Mouse (Mus musculus): ENCODE data around the gene Mrgprd.

The Mrgprd gene

DNA sequence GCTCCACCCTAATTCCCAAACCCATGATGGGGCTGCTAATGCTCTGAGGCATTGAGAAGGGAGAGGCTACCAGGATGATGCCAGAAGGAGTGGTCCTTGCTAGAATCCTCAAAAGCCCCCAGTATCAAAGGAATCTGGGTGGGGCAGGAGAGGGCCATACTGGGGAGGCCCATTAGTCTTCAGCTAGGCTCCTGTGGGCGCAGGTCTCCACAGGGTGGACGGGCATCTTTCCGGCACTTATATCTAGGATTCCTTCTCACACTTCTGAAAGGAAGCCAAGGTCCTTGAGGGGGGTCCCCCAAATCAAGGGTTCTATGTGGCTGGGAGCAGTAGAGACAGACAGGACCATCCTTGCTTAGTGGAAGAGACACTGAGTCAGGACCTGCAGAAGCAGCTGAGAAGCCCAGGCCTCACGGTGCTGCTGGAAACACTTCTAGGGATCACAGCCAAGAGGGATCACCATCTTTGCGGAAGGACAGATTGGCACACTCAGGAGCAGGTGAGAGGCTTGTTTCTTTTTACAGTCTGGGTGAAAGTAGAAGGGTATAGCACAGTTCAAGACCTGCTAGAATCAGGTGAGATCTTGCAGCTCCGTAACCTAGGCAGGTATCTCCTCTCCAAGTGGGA is at the start of gene Mrgprd:
Mrgprd (plus strand) TSS at position 51 of the 627 bp plus-strand sequence.
- DNase-seq, result no peak

- peak in 1 of 2 experiments; percentile 14 for DNase-seq
These were observed 48.6 kb upstream of the Mrgprd start for GRCm38 (mm10) chr7:145266011-145266410.

DNA sequence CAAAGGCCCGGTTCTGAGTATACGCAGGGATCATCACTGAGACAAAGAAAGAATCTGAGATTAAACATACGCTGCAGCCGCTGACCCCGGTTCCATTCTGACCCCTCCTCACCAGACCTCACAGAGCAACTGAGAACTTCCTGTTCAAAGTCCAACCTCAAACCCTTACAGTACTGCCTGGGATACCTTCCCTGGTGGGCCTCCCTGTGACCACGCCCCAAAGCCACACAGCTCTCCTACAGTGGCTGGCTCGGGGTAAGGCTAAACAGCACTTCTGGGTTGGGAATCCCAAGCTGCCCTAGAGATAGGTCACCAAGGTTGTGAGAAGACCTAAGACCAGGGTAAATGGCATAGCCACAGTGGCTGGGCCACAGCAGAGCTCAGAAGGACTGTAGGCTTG is 45.7 kb upstream of the Mrgprd start:
- DNase-seq, result no peak

- DNase-seq, result no peak
These were observed 43.7 kb upstream of the Mrgprd start for GRCm38 (mm10) chr7:145270955-145271354.

- DNase-seq, result no peak
These were observed 39.1 kb upstream of the Mrgprd start for GRCm38 (mm10) chr7:145275488-145275887.

GRCm38 (mm10) chr7:145281396-145281795 is 33.2 kb upstream of the Mrgprd start:
- DNase-seq, result no peak

DNA sequence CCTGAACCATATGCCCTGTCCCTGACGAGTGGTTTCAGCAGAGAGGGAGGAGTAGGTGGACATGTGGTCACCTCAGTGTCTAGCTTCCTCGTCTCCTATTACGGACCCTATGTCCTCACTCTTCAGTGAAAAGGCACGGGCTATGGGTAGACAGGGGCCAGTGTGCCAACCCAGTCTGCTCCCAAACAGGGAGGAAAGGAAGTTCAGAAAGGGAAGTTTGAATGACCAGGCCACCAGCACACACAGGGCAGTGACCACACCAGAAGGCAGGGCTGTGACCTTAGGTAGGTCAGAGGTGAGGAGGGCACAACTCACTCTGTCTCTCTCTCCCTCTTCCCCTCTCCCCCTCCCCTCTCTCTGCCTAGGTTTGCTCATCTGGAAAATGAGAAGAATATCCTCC is 31.6 kb upstream of the Mrgprd start:
- peak; percentile 42 to 55 for DNase-seq

- peak; percentile 96 to 97 for DNase-seq
These were observed 31.0 kb upstream of the Mrgprd start, which contains the start of gene Tpcn2 for GRCm38 (mm10) chr7:145283487-145284187. Gene Tpcn2, minus strand, starts transcription at chr7:145284011.

- peak; percentile 78 to 86 for DNase-seq
These were observed 30.3 kb upstream of the Mrgprd start for GRCm38 (mm10) chr7:145284293-145284692.

DNA sequence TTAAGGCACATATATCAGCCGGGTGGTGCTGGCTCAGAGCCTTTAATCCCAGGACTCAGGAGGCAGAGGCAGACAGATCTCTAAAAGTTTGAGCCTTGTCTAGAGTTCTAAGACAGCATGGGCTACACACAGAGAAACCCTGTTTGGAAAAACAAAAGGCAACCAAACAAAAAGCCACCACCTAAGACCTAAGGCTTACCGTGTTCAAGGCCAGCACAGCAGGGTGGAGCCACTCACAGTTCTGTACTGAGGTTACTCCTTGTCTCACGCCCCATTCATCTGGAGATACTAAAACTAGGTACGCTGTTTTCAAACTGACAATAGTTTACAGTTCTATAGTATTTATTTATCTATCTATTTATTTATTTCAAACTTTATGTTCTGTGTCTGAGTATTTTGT is 29.2 kb upstream of the Mrgprd start:
- DNase-seq, result no peak

- DNase-seq, result peak in 1 of 2 experiments; percentile 40
These were observed 27.2 kb upstream of the Mrgprd start for GRCm38 (mm10) chr7:145287410-145287809.

GRCm38 (mm10) chr7:145289302-145289701 is 25.3 kb upstream of the Mrgprd start:
- DNase-seq, result peak in 1 of 2 experiments; percentile 29

DNA sequence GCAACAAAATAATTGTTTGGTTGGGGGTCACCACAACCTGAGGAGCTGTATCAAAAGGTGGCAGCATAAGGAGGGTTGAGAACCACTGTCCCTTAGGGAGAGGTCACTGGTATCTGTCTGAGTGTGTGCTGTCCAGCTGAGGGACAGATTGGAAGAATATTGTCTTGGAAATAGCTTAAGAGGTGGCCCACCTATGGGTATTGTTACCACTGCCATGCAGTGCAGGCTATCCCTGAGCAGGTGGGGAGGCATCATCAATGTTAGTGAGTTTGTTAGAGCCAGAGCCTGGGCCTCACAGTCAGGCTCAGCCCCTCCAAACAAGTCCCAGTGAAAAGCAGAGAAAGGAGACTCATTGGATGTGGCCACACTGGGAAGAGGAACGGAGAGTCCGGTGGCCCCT is 22.8 kb upstream of the Mrgprd start:
- no peak for DNase-seq

DNA sequence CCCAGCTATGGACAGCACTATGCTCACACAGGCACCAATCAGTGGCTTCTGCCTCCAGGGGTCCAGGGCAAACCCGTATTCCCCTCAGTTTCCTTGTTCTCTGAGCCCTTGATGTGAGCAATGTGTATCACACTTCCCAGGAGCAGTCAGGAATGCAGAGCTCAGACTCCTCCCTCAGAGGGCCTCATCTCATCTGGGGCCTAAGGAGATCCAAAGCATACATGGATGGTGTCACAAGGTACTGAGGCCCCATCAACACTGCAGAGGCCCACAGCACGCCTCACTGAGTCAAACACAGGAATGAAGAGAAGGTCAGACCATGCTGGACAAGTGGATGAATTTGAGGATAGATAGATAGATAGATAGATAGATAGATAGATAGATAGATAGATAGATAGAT is 21.9 kb upstream of the Mrgprd start:
- DNase-seq, result no peak

DNA sequence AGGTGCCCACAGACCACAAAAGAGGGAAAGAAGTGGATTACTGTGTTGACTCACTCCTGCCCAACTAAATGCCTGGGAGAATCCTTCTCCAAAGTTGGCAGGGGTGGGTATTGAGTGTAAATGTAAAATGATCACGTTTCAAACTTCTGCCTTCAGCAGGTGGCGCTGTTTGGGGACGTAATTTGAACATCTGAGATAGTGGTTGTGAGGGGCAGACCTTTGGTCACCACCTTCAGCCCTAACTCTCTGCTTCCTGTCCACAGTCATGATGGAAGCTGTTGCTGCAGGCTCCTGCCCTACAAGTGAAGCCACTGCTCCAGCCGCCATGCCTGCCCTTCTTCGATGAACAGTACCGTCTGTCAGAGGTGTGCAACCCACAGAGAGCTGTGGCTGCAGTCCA is 20.8 kb upstream of the Mrgprd start:
- peak in 1 of 2 experiments; percentile 34 for DNase-seq

DNA sequence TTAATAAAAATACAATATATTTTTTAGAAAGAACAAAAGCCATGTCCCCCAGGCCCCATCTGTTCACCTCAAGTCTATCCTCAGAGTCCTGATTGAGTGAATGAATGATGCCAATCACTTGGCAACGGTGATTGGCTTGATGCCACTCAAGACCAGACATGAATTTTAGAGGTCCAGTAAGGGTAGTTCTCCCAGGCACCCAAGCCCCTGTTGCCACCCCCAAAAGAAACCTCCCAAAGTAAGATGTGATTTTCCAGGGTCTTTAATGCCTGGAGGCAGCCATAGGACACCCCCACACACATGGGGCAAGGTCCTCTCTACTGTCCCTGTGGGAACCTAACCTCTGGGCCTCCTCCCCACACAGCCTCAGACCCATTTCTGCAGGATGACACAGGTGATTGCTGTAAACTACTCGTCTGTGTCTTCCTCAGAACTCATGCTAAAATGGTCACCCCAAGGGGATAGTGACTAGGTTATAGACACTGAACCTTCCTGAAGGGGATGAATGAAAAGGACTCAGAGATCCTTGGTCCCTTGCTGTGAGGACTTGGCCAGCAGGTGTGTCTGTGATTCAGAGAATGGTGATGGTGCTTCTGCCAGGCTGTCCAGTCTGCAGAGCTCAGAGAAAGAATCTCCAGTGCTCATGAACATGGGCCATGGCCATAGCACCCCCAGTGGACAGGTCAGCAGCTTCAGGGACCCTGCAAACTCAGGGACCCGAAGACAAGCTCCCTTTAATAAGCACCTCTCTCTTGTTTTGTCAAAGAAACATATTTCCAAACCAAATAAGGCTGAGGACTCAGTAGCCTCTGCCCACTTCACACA is 15.8 kb upstream of the Mrgprd start:
- DNase-seq, result peak in 1 of 2 experiments; percentile 24

- peak; percentile 44 to 61 for DNase-seq
These were observed 14.9 kb upstream of the Mrgprd start for GRCm38 (mm10) chr7:145299562-145300320.

DNA sequence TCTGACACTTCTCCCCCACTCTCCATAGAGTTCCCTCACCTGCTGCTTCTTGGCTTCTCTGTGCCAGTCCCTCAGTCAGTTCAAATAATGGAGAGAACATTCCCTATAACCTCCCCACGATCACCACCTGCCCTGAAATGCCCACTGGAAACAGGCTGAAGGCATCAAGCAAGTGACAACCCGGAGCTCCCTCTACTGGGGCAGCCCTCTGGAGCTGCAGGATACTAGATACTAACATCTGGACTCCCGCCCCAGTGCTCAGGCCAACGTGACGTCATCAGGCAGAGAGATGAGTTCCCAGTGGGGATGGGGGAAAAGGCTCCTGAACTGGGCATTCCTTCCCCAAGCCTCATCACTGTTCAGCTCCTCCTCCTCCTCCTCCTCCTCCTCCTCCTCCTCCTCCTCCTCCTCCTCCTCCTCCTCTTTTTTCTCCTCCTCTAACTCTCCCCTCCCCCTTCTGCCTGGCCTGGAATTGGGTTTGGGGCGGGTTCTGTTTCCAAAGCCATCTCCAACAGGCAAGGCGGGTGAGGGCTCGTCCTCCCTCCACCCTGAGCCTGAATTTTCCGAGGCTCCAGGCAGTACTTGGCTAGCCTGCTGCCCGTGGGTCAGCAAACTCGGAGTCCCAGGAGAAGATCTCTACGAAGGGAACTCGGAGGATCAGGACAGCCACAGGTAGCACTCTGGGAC is 14.2 kb upstream of the Mrgprd start, which contains the start of gene Mrgprf:
Mrgprf (plus strand) TSS at position 508 of the 687 bp plus-strand sequence.
- peak; percentile 73 to 75 for DNase-seq

- DNase-seq, result no peak
These were observed 13.7 kb upstream of the Mrgprd start for GRCm38 (mm10) chr7:145301008-145301340.

GRCm38 (mm10) chr7:145301341-145302005 is 13.2 kb upstream of the Mrgprd start:
- no peak for DNase-seq

DNA sequence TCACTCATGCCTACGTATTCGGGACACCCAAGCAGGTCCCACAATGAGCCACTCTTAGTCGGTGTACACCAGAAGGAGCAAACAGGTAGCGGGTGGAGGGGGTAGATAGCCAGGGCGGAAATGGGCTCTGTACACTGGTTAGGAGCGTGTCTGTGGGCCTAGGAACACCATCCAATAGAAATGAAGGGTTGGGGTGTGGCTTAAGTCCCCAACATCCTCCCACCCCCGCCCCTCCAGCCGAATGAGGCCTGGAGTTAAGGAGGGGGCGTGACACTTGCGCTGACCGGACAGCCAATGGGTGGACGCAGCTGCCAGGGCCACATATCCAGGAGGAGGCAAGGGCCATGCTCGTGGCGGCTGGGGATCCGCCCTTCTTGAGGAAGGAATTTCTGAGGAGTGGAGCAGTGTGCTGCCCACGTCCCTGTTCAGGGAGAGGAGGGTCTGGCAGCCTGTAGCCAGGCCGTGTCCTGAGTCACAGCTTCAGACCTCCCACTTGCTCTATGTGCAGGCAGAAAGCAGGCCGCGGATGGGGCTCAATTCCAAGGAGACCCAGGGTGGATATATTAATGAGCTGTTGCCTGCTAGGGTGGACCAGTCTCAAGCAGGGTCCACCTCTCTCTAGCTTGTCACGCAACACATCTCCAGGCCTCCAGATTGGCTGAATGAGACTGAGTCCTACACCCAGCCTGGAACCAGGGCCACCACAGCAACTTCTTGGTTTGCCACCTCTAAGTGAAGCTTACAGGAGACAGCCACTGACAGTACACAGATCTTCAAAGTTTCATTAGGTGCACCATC is 11.9 kb upstream of the Mrgprd start:
- peak; percentile 90 to 93 for DNase-seq
